Mouse (Mus musculus): ENCODE data around the gene 4930467E23Rik.
"Not testable (repeated sequence)": the region's sequence is repeated elsewhere in the genome, so short reads cannot be mapped to it uniquely, and the experiment has no call there.

4930467E23Rik gene

GRCm38 (mm10) chr8:19780658-19781057, 51.3 kb downstream of the 4930467E23Rik start:
- DNase-seq (ENCODE audit: low read depth, low spot score): not testable (repeated sequence)

GRCm38 (mm10) chr8:19781328-19782114, 52.1 kb downstream of the 4930467E23Rik start:
- not testable (repeated sequence) for DNase-seq (ENCODE audit: low read depth, low spot score)

DNA sequence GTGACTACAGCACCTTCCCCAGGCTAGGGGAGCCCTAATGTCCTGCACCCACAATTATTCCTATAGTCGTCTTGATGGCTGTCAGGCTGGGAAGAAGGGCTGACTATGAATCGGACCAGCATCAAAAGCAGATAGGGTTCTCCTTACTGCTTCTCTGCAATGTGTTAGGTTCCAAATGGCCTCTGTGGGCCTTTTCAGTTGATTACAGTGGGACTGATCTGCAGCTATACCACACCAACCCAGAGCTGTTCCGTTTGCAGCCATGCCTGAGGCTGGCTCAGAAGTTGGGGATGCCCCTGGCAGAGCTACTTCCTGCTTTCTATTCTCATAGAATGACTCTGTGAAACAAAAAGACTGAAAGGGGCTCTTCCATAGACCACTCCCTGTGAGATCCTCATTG, 53.4 kb downstream of the 4930467E23Rik start:
- not testable (repeated sequence) for DNase-seq (ENCODE audit: low read depth, low spot score)

- not testable (repeated sequence) for DNase-seq (ENCODE audit: low read depth, low spot score)
These were observed 54.5 kb downstream of the 4930467E23Rik start for GRCm38 (mm10) chr8:19783860-19784259.

DNA sequence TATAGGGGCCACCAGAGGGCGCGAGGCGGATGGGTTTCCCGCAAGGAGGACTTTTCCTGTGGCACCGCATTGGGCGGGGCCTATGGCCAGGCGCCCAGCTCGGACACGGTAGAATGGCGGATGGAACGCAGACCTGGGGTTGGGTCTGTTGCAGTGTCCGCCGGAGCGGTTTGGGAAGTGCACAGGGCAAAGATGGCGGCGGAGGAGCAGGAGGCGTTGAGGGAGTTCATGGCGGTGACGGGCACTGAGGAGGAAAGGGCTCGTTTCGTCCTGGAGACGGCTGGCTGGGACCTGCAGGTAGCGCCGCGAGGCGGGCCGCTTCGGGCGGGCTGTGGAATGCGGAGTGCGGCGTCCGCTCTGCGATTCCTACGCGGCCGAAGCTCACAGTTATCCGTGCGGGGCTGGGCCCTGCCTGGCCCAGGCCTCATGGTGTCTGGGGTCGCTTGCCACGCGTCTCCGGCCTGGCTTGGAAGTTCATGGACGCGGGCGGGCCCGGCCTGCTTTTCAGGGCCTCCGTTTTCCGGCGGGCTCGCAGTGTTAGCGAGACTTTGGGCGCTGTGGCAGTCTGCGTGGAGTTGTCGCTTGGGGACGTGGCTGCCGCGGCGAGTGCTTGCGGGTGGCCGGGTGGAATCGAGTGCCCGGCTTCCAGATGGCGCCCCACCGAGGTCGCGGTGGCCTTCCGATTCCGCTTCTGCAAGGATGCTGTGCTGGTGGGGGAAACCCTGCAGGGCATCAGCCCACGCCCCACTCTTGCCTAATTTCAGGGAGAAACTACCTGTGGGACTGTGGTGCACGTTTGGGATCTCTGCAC, 55.4 kb downstream of the 4930467E23Rik start:
- DNase-seq (ENCODE audit: low read depth, low spot score): peak; percentile 100

GRCm38 (mm10) chr8:19792696-19793095, 63.3 kb downstream of the 4930467E23Rik start:
- not testable (repeated sequence) for DNase-seq (ENCODE audit: low read depth, low spot score)
